Mouse (Mus musculus) adrenal gland, postnatal 10 days (tissue): ENCODE measurements at regions not wholly inside any gene's neighbourhood (a gene's known extent, or its start where the extent isn't known, plus 50 kb on each side); places are given as distances from the start of the nearest gene placed in this dataset.
"Not testable (repeated sequence)": the region's sequence is repeated elsewhere in the genome, so short reads cannot be mapped to it uniquely, and the experiment has no call there.

ENCODE experiments used
- DNase-seq: peaks from one replicate; pipeline ENCODE4 v3.0.0; 2021; ENCODE audit warnings: mixed read lengths

- DNase-seq = no peak
Measured at GRCm38 (mm10) chrX:77307374-77307773, 203.4 kb upstream of the Tbl1x start.

DNA sequence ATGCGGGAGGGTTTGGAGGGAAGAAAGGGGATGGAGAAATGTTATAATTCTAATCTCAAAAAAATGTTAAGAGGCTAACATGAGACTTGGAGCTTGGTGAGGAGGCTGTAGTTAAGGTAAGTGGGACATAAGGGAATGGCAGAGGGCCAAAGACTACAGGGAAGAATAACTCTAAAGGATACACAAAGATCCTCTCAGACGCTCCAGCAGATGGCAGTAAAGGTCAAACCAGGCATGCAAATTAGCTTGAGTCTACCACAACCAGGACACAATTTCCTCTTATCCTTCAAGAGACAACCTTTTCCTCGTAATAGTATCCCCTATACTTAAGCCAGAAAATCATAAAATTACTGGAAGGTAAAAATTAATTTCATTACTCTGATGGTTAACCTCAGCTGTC is 196.4 kb upstream of the Tbl1x start:
- peak; percentile 33 for DNase-seq

GRCm38 (mm10) chrX:77323644-77324043 is 187.2 kb upstream of the Tbl1x start:
- DNase-seq = no peak

GRCm38 (mm10) chrX:77353181-77353580 is 157.6 kb upstream of the Tbl1x start:
- DNase-seq = no peak

- DNase-seq = no peak
Measured at GRCm38 (mm10) chrX:77360551-77360950, 150.3 kb upstream of the Tbl1x start.

DNA sequence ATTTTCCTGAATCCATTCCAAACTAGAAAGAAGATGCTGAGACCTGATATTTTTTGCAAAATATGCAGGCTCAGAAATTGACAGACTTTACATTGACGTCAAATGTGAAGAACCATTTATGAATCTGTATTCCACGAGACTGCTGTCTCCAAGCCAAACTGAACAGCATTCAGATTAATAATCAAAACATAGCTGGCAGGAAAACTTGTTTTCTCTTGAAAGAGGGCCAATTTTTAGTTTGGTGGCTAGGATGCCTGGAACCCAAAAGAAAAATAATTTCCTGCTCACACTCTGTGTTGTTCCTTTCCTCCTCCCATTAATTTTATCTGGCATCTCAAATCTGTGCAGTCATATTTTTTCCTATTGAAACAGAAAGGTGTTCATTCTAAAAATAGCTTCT is 149.7 kb upstream of the Tbl1x start:
- DNase-seq = no peak

- DNase-seq = no peak
Measured at GRCm38 (mm10) chrX:77363657-77364056, 147.2 kb upstream of the Tbl1x start.

DNA sequence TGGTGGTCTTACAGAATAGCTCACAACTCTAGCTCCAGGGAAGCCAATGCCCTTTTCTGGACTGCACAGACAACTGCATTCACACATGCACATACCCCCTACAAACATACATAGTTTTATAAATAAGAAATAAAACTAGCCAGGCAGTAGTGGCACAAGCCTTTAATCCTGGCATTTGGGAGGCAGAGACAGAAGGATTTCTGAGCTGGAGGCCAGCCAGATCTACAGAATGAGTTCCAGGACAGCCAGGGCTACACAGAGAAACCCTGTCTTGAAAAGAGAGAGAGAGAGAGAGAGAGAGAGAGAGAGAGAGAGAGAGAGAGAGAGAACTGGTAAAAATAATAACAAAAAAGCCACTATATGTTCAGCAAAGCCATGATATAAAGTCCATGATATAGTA is 143.5 kb upstream of the Tbl1x start:
- no peak for DNase-seq

GRCm38 (mm10) chrX:77387271-77387670 is 123.5 kb upstream of the Tbl1x start:
- DNase-seq = no peak

DNA sequence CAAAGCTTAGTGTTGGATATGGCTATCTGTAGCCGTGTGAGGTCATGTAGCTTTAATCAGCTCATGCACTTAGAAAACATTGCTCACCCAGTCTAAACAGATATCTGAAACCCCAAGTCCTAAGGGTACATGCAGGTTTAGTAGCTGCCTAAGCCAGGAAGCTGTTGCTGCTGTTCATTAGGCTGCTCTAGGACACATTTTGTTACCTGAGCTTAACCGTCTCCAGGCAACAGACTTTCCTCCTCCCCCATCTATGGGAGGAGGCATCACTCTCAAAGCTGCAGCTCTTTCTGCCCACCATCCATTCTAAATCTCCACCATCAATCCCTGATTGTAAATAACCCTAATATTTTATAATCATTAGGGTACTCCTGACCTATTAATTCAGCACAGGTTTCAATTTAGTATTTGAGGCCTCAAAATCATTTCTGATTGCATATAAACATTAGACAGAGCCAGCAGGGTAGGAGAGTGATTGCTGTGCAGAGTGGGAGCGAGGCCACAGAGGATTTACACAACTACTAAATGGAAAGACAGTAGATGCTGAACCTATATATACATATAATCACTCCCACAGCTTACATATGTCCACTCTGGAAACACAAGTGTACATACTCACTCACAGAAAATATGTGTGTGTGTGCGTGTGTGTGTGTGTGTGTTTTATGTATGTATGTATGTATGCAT is 118.9 kb upstream of the Tbl1x start:
- DNase-seq = no peak

- DNase-seq = no peak
Measured at GRCm38 (mm10) chrX:77406896-77407295, 103.9 kb upstream of the Tbl1x start.

GRCm38 (mm10) chrX:77407925-77408324 is 102.9 kb upstream of the Tbl1x start:
- no peak for DNase-seq

DNA sequence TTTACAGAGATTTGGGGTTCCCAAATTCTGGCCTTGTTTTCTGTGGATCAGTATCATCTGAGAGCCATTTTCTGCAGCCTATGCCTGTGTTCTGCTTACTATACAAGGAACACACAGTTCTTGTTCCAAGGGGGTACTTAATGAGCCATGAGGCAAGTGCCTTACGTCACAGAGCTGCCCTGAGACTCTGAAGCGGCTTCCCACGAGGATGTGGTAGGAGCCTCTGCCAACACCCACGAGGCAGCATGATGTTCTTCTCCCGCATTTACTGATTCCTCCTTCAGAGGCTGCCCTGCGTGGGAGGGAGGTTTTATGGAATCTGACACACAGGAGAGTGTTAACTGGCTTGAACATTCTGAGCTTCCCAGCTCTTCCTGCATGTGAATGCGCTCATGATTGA is 101.4 kb upstream of the Tbl1x start:
- no peak for DNase-seq

DNA sequence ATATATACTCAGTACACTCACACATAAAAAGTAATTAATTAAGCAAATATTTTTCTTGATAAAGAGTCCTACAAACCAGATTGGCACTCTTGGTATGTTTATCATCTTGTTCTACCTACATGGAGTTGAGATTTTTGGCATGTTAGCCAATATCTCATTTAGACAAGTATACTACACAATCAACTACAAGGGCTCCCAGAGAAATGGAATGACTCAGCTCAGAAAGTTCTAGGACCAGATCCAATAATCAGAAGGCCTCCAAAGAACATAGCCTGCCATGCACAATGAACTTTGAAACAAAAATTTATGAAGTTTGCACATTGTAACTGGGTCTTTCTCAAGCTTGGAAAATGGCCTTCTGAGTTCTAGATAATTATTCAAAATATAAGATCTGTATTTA is 100.0 kb upstream of the Tbl1x start:
- no peak for DNase-seq

DNA sequence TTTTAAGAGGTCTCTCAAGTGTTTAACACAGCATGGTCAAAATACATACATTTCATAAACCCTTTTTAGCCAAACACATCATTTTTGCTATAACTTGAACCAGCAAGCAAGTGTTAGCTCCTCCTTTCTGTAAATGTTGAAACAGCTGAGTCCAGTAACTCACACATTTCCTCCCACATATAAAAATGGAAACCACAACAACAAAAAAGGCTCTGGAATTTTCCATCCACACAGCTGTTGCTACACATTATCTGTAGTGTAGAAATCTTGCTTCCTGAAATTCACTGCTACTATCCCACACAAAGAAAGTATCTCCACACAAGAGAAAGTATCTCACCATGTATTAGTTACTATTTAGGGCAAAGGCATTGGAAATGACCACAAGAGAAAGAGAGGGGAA is 96.7 kb upstream of the Tbl1x start:
- no peak for DNase-seq

GRCm38 (mm10) chrX:77417766-77418165 is 93.0 kb upstream of the Tbl1x start:
- DNase-seq = no peak

GRCm38 (mm10) chrX:77422206-77422605 is 88.6 kb upstream of the Tbl1x start:
- no peak for DNase-seq

DNA sequence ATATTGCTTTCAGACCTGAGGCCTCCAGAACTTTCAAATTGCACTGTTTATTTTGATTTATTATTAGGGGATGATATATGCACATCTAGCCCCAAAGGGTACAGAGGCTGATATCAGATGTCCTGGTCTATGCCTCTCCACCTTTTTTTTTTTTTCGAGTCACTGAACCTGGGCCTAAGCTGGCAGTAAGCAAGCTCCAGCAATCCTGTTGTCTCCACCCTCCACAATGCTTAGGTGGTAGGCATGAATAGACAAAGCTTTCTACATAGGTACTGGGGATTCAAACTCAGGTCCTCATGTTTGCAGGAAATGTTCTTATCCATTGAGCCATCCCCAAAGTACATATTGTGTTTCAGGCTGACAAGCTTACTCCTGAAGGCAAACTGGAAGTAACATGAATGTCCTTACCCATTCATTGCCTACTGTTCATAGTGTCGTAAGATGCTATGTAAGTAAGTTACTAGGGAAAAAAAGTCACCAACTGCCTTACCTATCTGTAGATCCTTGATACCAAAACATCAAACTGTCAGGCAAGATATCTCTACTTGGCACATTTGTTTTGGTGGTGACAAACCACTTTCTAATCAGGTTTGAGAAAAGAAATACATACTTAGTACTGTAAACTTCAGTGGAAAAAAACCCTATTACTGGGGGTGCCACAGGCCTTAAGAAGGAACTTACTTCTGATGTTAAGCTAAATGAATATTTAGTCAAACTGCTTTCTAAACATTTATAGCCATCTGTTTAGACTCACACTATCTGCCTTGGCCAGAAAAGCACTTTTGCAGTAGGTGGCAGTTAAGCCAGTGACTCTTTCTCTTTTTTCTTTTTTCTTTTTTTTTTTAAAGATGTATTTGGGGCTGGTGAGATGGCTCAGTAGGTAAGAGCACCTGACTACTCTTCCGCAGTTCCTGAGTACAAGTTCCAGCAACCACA is 85.8 kb upstream of the Tbl1x start:
- no peak for DNase-seq

DNA sequence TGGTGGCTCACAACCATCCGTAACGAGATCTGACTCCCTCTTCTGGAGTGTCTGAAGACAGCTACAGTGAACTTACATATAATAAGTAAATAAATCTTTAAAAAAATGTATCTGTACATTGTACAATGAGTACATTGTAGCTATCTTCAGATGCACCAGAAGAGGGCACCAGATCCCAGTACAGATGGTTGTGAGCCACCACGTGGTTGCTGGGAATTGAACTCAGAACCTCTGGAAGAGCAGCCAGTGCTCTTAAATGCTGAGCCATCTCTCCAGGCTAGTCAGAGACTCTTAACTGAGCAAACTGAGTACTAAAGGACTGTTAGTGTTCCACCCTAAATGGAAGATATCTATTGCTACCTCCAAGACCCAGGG is 85.1 kb upstream of the Tbl1x start:
- DNase-seq = not testable (repeated sequence)

GRCm38 (mm10) chrX:77426836-77427235 is 84.0 kb upstream of the Tbl1x start:
- DNase-seq = not testable (repeated sequence)

DNA sequence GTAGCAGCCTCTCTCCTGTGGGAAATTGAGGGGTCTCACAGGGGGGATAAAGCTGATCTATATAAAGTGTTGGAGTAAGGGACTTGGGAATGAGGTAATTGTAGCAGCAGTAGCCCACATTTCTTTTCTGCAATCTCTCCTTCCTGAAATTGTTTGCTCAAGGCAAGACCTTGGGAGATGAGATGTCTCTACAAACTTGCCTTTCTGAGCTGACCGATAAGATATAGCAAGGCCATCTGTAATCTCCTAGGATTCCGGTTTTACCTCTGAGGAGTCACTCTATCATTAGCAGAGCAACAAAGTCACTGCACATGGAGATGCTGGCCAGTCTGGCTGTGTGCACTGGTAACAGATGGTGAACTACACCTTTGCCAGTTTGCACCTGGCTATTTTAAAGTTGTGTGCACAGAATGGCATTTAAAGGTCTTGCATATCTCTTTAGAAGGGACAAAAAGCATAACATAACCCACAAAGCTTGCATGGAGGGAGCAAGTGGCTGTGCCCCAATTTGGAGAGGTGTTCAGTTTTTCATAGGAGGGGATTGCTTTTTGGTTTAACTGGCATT is 78.7 kb upstream of the Tbl1x start:
- DNase-seq = no peak

GRCm38 (mm10) chrX:77432846-77433810 is 77.7 kb upstream of the Tbl1x start:
- DNase-seq = peak; percentile 95
